Comparison of ENCODE assay signal across 8 mouse cellular contexts in genomic region chr17:83563703-83564111, GRCm38 (mm10). TPM values are rescaled to one million over a fixed set of nuclear protein-coding genes. Genes with fewer than 3 reads are reported as not detected.
DNase-seq lines count a peak whose midpoint lies in the region; ATAC-seq lines count a peak whose summit lies in the region.

No protein-coding gene starts in this region.

- WGBS in midbrain, embryonic 10.5 days: 59% methylated on average over 10 of the region's 10 CpGs
- WGBS in midbrain, embryonic 16.5 days: 47% methylated on average over 10 of the region's 10 CpGs
- WGBS in embryonic facial prominence, embryonic 14.5 days: 46% methylated on average over 10 of the region's 10 CpGs
- WGBS in hindbrain, embryonic 11.5 days: 50% methylated on average over 10 of the region's 10 CpGs
- 45% methylated on average over 10 of the region's 10 CpGs for WGBS in liver, embryonic 12.5 days (ENCODE audit: insufficient replicate concordance)

- H3K9me3 ChIP-seq in midbrain, embryonic 10.5 days (replicated peaks): no peaks in the 10 kb centered on the region
- no peaks in the 10 kb centered on the region for H3K9me3 ChIP-seq in midbrain, embryonic 16.5 days (replicated peaks; ENCODE audit: control insufficient read depth, low read length, poor library complexity, severe bottlenecking)
- no peaks in the 10 kb centered on the region for H3K9me3 ChIP-seq in embryonic facial prominence, embryonic 14.5 days (ENCODE audit: control insufficient read depth, low read length)
- H3K9me3 ChIP-seq in hindbrain, embryonic 11.5 days (ENCODE audit: control insufficient read depth, low read length): no peaks in the 10 kb centered on the region
- H3K9me3 ChIP-seq in liver, embryonic 12.5 days (replicated peaks): no peaks in the 10 kb centered on the region

- no peak for ATAC-seq in midbrain, embryonic 16.5 days
- ATAC-seq in embryonic facial prominence, embryonic 14.5 days (ENCODE audit: low read depth): peak; percentile 77
- ATAC-seq in hindbrain, embryonic 11.5 days (ENCODE audit: low FRiP score): no peak
- peak; percentile 30; the same call in 1 of the 2 replicates for ATAC-seq in liver, embryonic 12.5 days

- H3K9ac ChIP-seq in midbrain, embryonic 16.5 days (ENCODE audit: low read depth, low read length): no peak overlapping the region
- H3K9ac ChIP-seq in embryonic facial prominence, embryonic 14.5 days (ENCODE audit: low read depth, low read length): no peak overlapping the region
- H3K9ac ChIP-seq in hindbrain, embryonic 11.5 days (ENCODE audit: low read depth, low read length): no peak overlapping the region
- no peak overlapping the region for H3K9ac ChIP-seq in liver, embryonic 12.5 days

- peaks cover 25% of the 10 kb centered on the region for H3K4me1 ChIP-seq in midbrain, embryonic 10.5 days
- no peaks in the 10 kb centered on the region for H3K4me1 ChIP-seq in midbrain, embryonic 16.5 days (ENCODE audit: control insufficient read depth, insufficient read depth, low read length)
- 0 out of 2 replicates have a peak, but pooled peaks cover 2% of the 10 kb centered on the region for H3K4me1 ChIP-seq in embryonic facial prominence, embryonic 14.5 days (ENCODE audit: control insufficient read depth, insufficient read depth, low read length)
- no peaks in the 10 kb centered on the region for H3K4me1 ChIP-seq in hindbrain, embryonic 11.5 days (replicated peaks; ENCODE audit: control insufficient read depth, insufficient read depth, low read length)
- peaks cover 44% of the 10 kb centered on the region for H3K4me1 ChIP-seq in liver, embryonic 12.5 days

- DNase-seq in midbrain, embryonic 10.5 days (ENCODE audit: low spot score): peak; percentile 55
- peak; percentile 58 for DNase-seq in adrenal gland, postnatal 25 days
- DNase-seq in embryonic facial prominence, embryonic 14.5 days (ENCODE audit: low spot score): peak; percentile 32
- DNase-seq in hindbrain, embryonic 11.5 days (ENCODE audit: low spot score): peak; percentile 69
- DNase-seq in neural tube, embryonic 10.5 days (ENCODE audit: extremely low spot score, low spot score): peak; percentile 68
- peak; percentile 38 for DNase-seq in urinary bladder, postnatal 25 days (ENCODE audit: low spot score)

- H3K4me2 ChIP-seq in midbrain, embryonic 16.5 days (ENCODE audit: low read length): no peak overlapping the region
- peak overlapping the region; percentile 43 for H3K4me2 ChIP-seq in embryonic facial prominence, embryonic 14.5 days (ENCODE audit: low read depth, low read length)
- no peak overlapping the region for H3K4me2 ChIP-seq in hindbrain, embryonic 11.5 days (replicated peaks; ENCODE audit: low read depth, low read length)
- H3K4me2 ChIP-seq in liver, embryonic 12.5 days: peak overlapping the region; percentile 27

- H3K4me3 ChIP-seq in midbrain, embryonic 10.5 days: no peak overlapping the region
- no peak overlapping the region for H3K4me3 ChIP-seq in midbrain, embryonic 16.5 days (ENCODE audit: low read depth, low read length)
- H3K4me3 ChIP-seq in embryonic facial prominence, embryonic 14.5 days (ENCODE audit: low read depth, low read length): 0 out of 2 replicates have a peak overlapping the region, but pooled peaks have one; percentile 5
- no peak overlapping the region for H3K4me3 ChIP-seq in hindbrain, embryonic 11.5 days (ENCODE audit: low read depth, low read length)
- H3K4me3 ChIP-seq in liver, embryonic 12.5 days: no peak overlapping the region

- peak overlapping the region; percentile 43; the same call in 1 of the 2 replicates for H3K27ac ChIP-seq in midbrain, embryonic 10.5 days (replicated peaks)
- H3K27ac ChIP-seq in midbrain, embryonic 16.5 days (ENCODE audit: low read length): no peak overlapping the region
- H3K27ac ChIP-seq in embryonic facial prominence, embryonic 14.5 days (replicated peaks; ENCODE audit: low read depth, low read length): no peak overlapping the region
- no peak overlapping the region for H3K27ac ChIP-seq in hindbrain, embryonic 11.5 days (ENCODE audit: low read depth, low read length)
- no peak overlapping the region for H3K27ac ChIP-seq in liver, embryonic 12.5 days

- no peaks in the 10 kb centered on the region for H3K27me3 ChIP-seq in midbrain, embryonic 10.5 days (ENCODE audit: low read depth, poor library complexity, severe bottlenecking)
- H3K27me3 ChIP-seq in midbrain, embryonic 16.5 days (ENCODE audit: control insufficient read depth, insufficient read depth, low read depth, low read length): no peaks in the 10 kb centered on the region
- H3K27me3 ChIP-seq in embryonic facial prominence, embryonic 14.5 days (replicated peaks; ENCODE audit: control insufficient read depth, insufficient read depth, low read length): no peaks in the 10 kb centered on the region
- no peaks in the 10 kb centered on the region for H3K27me3 ChIP-seq in hindbrain, embryonic 11.5 days (ENCODE audit: control insufficient read depth, insufficient read depth, low read length)
- no peaks in the 10 kb centered on the region for H3K27me3 ChIP-seq in liver, embryonic 12.5 days (replicated peaks)

- no peaks in the 10 kb centered on the region for H3K36me3 ChIP-seq in midbrain, embryonic 10.5 days
- H3K36me3 ChIP-seq in midbrain, embryonic 16.5 days (ENCODE audit: control insufficient read depth, insufficient read depth, low read length): no peaks in the 10 kb centered on the region
- H3K36me3 ChIP-seq in embryonic facial prominence, embryonic 14.5 days (ENCODE audit: control insufficient read depth, insufficient read depth, low read length): no peaks in the 10 kb centered on the region
- H3K36me3 ChIP-seq in hindbrain, embryonic 11.5 days (ENCODE audit: control insufficient read depth, insufficient read depth, low read length): no peaks in the 10 kb centered on the region
- H3K36me3 ChIP-seq in liver, embryonic 12.5 days: no peaks in the 10 kb centered on the region

RNA-seq across cellular contexts. Expression of gene Cox7a2l, which starts 46.6 kb away (rescaled TPM):
- polyA plus RNA-seq in midbrain, embryonic 10.5 days (2016; fragmentation: Nextera tagmentation; extraction: Ambion mirVana): 138 and 143 TPM in 2 replicates
- 179 and 191 TPM in 2 replicates for polyA plus RNA-seq in midbrain, embryonic 16.5 days (2015; fragmentation: Nextera tagmentation; extraction: Ambion mirVana)
- 142 and 170 TPM in 2 replicates for total RNA-seq in adrenal gland, postnatal 25 days (2021)
- 182 and 193 TPM in 2 replicates for polyA plus RNA-seq in embryonic facial prominence, embryonic 14.5 days (2014; fragmentation: Nextera tagmentation; extraction: Ambion mirVana)
- 165 and 179 TPM in 2 replicates for polyA plus RNA-seq in hindbrain, embryonic 11.5 days (2014; fragmentation: Nextera tagmentation; extraction: Ambion mirVana)
- polyA plus RNA-seq in liver, embryonic 12.5 days (2016; fragmentation: Nextera tagmentation; extraction: Ambion mirVana): 87.2 and 90.9 TPM in 2 replicates

Comparison
In these comparisons a context has a peak if more than half of its experiments do, and no peak if none do; other contexts are left out.
1. ATAC-seq: peak in embryonic facial prominence, embryonic 14.5 days (single experiment) and liver, embryonic 12.5 days (single experiment); none in midbrain, embryonic 16.5 days (single experiment) and hindbrain, embryonic 11.5 days (single experiment).
2. H3K4me2 ChIP-seq: peak in embryonic facial prominence, embryonic 14.5 days (single experiment) and liver, embryonic 12.5 days (single experiment); none in midbrain, embryonic 16.5 days (single experiment) and hindbrain, embryonic 11.5 days (single experiment).
3. Peak in every context shown above with its lines, with median percentiles within 50 percentile points of each other: DNase-seq.